Mouse (Mus musculus) liver, adult 2 months (tissue): ENCODE results near the gene Dennd2a. TPM values are rescaled to one million over a fixed set of nuclear protein-coding genes. Genes with fewer than 3 reads are reported as not detected.

Experiments used
- DNase-seq: peaks from one replicate; pipeline ENCODE4 v3.0.0-alpha.2; 2011; ENCODE audit warnings: low read depth, low spot score; ENCODE audit errors: extremely low read depth
- H3K27ac ChIP-seq: fragments of 200-500 bp; replicated peaks from 2 replicates; pipeline ENCODE4 v1.5.1; 2012; ENCODE audit warnings: low read depth, mild to moderate bottlenecking, control low read depth, inconsistent platforms, low read length; ENCODE audit not compliant: insufficient read depth
- H3K27me3 ChIP-seq: fragments of 200-500 bp; 2 replicates; pipeline ENCODE4 v1.6.1; 2012; ENCODE audit warnings: mild to moderate bottlenecking, moderate library complexity, low read length, inconsistent platforms; ENCODE audit not compliant: control insufficient read depth, insufficient read depth
- H3K36me3 ChIP-seq: fragments of 200-500 bp; 2 replicates; pipeline ENCODE4 v1.6.1; 2012; ENCODE audit warnings: low read length, inconsistent platforms; ENCODE audit not compliant: control insufficient read depth, insufficient read depth
- H3K4me1 ChIP-seq: fragments of 200-500 bp; 2 replicates; pipeline ENCODE4 v1.6.1; 2011; ENCODE audit warnings: low read length; ENCODE audit not compliant: control insufficient read depth, insufficient read depth
- H3K4me3 ChIP-seq: fragments of 200-500 bp; 2 replicates; pipeline ENCODE4 v1.5.1; 2011; ENCODE audit warnings: low read depth, mild to moderate bottlenecking, control low read depth, low read length, moderate library complexity; ENCODE audit not compliant: insufficient read depth
- H3K79me2 ChIP-seq: fragments of 200-500 bp; 2 replicates; pipeline ENCODE4 v1.6.1; 2012; ENCODE audit warnings: inconsistent platforms, mild to moderate bottlenecking, low read length, moderate library complexity; ENCODE audit not compliant: control insufficient read depth, insufficient read depth
- H3K9ac ChIP-seq: fragments of 200-500 bp; 2 replicates; pipeline ENCODE4 v1.6.1; 2012; ENCODE audit warnings: low read depth, mild to moderate bottlenecking, control low read depth, inconsistent platforms, low read length
- CTCF ChIP-seq: fragments of 200-500 bp; IDR thresholded peaks from 2 replicates; pipeline ENCODE4 v1.5.1; 2011; ENCODE audit warnings: low read depth, low read length, control low read depth
- POLR2A ChIP-seq: fragments of 200-500 bp; IDR thresholded peaks from 2 replicates; pipeline ENCODE4 v1.6.1; 2011; ENCODE audit warnings: low read length, control low read depth; ENCODE audit not compliant: insufficient read depth; ENCODE audit errors: extremely low read depth
- WGBS: fragments of 180-500 bp; shearing (Covaris S2); methylation state at CpG from one replicate; pipeline ENCODE4 v1.1.7; 2018; 5-methylcytosine and 5-hydroxymethylcytosine counted together
- polyA plus RNA-seq: library from polyadenylated mRNA; depleted of rRNA; stranded (reverse); fragments of >200 nt; gene quantifications from 2 replicates; pipeline ENCODE4 v1.2.3, GENCODE M21; 2012
- total RNA-seq: library from RNA; depleted of rRNA; stranded (reverse); fragments of >200 nt; gene quantifications from 2 replicates; pipeline ENCODE4 v1.2.3, GENCODE M21; 2014

Dennd2a gene
- total and polyA plus RNA-seq, 2 experiments = 1.3 to 2.0 TPM

DNA sequence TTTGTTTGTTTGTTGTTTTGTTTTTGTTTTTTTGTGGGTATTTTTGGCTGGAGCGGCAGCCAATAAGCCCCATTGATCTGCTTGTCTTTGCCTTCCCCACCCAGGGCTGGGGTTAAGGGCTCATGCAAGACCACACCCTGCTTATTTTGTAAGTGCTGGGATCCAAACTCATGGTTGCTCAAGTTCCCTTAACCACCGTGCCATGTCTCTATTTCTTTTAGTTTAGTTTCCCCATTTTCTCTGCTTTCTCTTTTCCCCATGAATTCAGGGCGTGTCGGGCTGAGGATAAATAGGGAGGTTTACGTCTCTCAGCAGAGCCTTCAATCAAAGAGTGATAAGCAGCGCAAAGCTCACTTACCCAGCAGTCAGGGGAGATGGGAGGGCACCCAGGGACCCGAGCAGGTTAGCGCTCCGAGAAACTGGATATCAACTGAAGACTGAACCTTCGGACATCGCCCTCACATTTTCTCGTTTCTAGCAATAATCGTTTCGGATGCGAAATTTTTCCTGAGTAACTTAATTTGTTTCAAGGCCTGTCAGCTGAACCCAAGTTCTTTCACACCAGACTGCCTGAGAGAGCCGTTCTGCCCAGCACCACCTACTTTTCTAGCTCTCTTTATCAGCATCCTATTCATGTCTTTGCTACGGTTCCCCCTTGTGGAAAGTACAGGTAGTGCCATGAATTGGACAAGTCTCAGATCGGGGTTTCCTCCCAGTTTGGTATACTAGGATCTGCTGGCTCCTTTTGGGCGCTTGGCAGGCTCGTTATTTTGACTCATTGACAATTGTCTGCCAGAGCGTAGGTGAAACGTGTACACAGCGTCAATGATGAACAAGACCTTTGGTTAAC is 4.7 kb upstream of the Dennd2a start:
- H3K36me3 ChIP-seq = no peaks in the 10 kb centered on the region
- TF ChIP-seq POLR2A (no peak), CTCF (peak; percentile 25)
- no peak overlapping the region for H3K9ac ChIP-seq
- no peak overlapping the region for H3K4me3 ChIP-seq
- H3K4me1 ChIP-seq = no peaks in the 10 kb centered on the region
- no peak overlapping the region for H3K27ac ChIP-seq
- peak; percentile 78 for DNase-seq
- no peaks in the 10 kb centered on the region for H3K79me2 ChIP-seq
- WGBS = 14% methylated on average over 23 of the region's 23 CpGs
- peaks cover 6% of the 10 kb centered on the region; the same call in 1 of the 2 replicates for H3K27me3 ChIP-seq

DNA sequence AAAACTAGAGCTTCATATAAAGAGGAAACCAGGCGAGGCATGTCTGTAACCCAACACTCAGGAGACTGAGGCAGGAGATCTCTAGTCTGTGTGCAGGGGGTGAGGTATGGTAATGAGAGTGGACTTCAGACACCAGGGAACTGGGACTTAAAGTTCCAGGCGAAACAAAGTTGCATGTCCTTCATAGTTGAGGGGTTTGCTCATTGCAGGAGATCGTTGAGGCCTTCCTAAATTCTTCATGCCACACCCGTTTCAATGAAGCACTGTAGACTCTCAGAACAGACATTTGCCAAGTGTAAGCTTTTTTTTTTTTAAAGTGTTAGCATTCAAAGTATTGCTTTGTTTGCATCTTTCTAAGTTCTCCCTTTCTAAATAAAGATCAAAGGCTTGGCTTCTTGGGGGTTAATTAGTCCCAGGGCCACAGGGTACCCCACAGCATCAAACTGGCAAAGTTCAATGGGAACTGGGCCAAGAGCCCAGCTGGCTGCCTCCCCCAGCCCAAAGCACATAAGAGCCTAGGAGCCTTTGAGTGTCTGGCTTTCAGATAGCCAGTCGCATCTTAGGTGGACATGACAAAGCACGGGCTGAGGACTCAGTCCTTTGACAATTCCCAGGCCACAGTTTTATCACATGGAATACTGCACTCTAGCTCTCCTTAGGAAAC is 1.7 kb upstream of the Dennd2a start:
- H3K36me3 ChIP-seq = no peaks in the 10 kb centered on the region
- DNase-seq = no peak
- no peak overlapping the region for H3K27ac ChIP-seq
- no peaks in the 10 kb centered on the region for H3K79me2 ChIP-seq
- H3K4me1 ChIP-seq = no peaks in the 10 kb centered on the region
- no peak overlapping the region for H3K4me3 ChIP-seq
- TF ChIP-seq CTCF (no peak), POLR2A (no peak)
- no peak overlapping the region for H3K9ac ChIP-seq
- H3K27me3 ChIP-seq = peaks cover 6% of the 10 kb centered on the region; the same call in 1 of the 2 replicates
- WGBS = 83% methylated on average over 6 of the region's 6 CpGs

DNA sequence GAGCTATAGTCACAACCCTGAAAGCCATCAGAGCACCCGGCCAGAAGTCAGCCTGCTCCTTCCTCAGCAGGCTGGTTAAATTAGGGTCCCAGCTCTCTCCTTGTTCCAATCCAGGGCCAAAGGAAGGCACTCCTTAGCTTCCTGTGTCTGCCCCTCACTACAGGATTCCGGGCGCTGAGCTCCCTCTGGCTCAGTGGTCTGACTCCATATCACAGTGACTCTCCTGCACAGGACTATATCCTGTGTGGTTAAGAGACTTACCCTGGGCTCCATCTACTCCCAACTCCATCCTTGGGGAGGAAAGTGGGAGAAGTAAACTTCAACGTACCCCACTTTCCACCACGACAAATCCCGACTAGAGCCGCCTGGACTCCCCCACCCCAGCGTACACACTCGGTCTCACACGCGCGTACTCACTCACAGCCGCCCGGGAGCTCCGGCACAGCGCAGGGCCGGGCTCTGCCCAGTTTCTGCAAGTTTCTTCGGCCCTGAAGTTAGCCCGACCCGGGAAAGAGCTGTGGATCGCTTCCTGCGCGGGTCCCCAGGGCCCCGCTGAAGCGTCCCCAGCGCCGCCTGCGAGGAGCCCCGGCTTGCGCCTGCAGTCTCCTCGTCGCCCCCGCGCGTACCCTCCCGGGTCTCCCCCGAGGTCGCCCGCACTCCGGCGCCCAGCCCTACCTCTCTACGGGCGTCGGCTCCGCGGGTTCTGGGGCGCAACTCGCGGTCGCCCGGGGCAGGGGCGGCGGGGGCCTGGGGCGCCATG is 587 bp downstream of the Dennd2a start:
- peak overlapping the region; percentile 65 for H3K4me3 ChIP-seq
- H3K36me3 ChIP-seq = no peaks in the 10 kb centered on the region
- DNase-seq = no peak
- no peaks in the 10 kb centered on the region for H3K79me2 ChIP-seq
- WGBS = 5% methylated on average over 50 of the region's 54 CpGs
- H3K27me3 ChIP-seq = peaks cover 6% of the 10 kb centered on the region; the same call in 1 of the 2 replicates
- H3K9ac ChIP-seq = peak overlapping the region; percentile 57
- TF ChIP-seq CTCF (no peak), POLR2A (no peak)
- H3K4me1 ChIP-seq = no peaks in the 10 kb centered on the region
- peak overlapping the region; percentile 31 for H3K27ac ChIP-seq

DNA sequence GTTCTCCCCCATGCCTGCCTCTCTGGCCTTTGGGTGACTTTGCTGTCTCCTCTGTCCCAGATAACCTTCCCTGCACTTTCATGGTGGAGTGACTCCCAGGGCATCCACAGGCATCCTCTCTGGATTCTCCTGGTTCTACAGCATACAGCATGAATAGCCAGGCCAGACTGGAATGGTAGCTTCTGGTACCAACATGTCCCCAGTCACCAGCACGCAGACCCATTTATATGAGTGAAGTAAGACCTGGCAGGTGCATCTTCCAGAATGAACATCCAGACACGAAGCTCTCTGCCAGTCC is 2.1 kb downstream of the Dennd2a start:
- H3K36me3 ChIP-seq = no peaks in the 10 kb centered on the region
- no peaks in the 10 kb centered on the region for H3K4me1 ChIP-seq
- DNase-seq = peak; percentile 15
- H3K27ac ChIP-seq = no peak overlapping the region
- TF ChIP-seq POLR2A (no peak), CTCF (no peak)
- 70% methylated on average over 2 of the region's 2 CpGs for WGBS
- H3K27me3 ChIP-seq = peaks cover 6% of the 10 kb centered on the region; the same call in 1 of the 2 replicates
- no peak overlapping the region for H3K4me3 ChIP-seq
- no peak overlapping the region for H3K9ac ChIP-seq
- H3K79me2 ChIP-seq = no peaks in the 10 kb centered on the region

DNA sequence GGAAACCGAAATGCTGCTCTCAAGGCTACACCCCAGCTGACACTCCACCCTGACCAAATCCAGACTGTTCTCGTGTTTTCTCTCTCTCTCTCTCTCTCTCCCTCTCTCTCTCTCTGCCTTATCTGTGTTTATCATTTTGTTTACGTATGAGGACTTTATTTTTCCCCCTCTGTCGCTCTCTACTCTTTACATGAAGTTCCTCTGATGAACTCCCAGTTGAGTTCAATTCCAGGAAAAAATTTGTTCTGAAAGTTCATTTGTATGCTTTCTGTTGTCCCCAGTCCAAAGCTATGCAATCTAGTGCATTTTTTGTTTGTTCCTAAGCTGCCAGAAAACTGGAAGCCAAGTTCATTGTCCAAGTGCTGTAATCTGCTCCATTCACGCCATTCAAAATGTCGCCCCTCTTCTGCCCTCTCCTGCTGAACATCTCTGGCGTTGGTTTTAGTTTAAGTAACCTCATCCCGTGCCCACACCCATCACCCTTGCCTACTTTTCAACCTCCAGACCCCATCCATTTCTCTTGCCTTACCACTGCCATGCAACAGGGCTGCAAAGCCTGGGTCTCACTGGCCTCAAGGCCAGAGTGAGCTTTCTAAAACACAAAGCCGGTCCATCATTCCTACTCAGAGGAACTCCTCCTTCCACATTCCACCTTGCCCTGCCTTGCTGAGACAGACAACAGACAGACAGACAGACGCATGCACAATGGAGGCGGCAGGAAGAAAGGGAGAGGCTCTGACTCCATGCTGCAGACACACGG is 2.6 kb downstream of the Dennd2a start:
- no peaks in the 10 kb centered on the region for H3K79me2 ChIP-seq

More for the DNA sequence above, 2.6 kb downstream of the Dennd2a start:
- TF ChIP-seq POLR2A (no peak), CTCF (no peak)
- no peaks in the 10 kb centered on the region for H3K36me3 ChIP-seq
- H3K4me3 ChIP-seq = no peak overlapping the region
- no peak overlapping the region for H3K9ac ChIP-seq
- H3K4me1 ChIP-seq = no peaks in the 10 kb centered on the region
- peak overlapping the region; percentile 3; the same call in 1 of the 2 replicates for H3K27ac ChIP-seq
- peak; percentile 75 for DNase-seq
- 36% methylated on average over 12 of the region's 12 CpGs for WGBS
- H3K27me3 ChIP-seq = peaks cover 6% of the 10 kb centered on the region; the same call in 1 of the 2 replicates
